Mouse (Mus musculus) right cerebral cortex, postnatal 10 days (tissue): ENCODE measurements around the gene Cdc16.
"Not testable (repeated sequence)": the region's sequence is repeated elsewhere in the genome, so short reads cannot be mapped to it uniquely, and the experiment has no call there.

Experiments used
- DNase-seq, 2 experiments: peaks; one replicate each; pipeline ENCODE4 v3.0.0; 2021; ENCODE audit warnings: low spot score in 2 of 2

The Cdc16 gene

DNA sequence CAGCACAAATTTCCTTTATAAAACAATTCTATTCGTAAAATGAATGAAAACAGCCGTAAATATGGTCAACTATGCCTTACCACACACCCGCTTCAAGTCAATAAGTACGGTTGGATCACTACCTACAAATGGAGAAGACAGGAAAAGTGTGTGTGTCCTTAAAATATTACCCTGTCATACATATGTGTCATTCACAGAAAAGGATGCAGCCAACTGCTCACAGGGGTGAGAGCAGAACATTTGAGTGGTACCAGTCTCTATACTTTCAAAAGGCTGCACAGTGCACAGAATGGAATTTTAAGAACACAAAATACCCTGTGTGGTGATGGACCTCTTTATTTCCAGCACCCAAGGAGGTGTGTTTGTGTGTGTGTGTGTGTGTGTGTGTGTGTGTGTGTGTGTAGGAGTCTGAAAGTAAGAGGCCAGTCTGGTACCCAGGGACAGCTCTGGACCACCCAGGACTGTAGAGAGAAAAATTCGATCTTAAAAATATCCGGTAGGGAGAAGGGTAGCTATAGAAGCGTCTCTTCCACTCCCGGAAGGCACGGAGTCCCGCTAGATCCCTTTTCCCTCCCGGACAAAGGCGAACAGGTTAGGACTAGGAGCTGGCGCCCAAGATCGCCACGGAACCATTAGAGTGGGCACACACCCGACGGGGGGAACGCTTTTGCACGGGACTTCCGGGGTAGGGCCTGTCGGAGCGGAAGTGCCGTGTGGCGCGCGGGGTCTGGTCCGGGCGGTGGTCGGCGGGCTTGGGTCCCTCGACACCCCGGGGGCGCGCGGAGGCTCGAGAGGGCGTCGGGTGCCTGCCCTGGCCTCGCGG, at the start of gene Cdc16:
Gene Cdc16 (plus strand): TSS at position 695 of the 823 bp plus-strand sequence.
- DNase-seq, result peak; percentile 93 to 94

GRCm38 (mm10) chr8:13708514-13708913, 49.0 kb upstream of the Cdc16 start:
- no peak for DNase-seq

DNA sequence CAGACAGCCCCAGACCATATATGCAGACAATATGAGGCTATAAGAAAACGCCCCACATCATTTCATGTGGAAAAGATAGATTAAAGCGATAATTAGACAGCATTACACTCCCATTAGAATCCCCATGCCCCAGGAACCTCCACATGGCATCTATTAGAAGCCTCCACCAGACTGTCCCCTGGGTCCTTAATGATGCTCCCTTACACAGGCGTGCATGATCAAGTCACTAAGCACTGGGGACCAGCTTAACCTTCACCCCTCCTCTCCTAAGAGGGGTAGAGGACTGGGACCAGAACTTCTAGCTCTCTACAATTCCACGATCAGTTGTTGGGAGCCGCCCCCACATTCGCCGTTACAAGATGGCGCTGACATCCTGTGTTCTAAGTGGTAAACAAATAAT, 38.5 kb upstream of the Cdc16 start:
- no peak for DNase-seq

DNA sequence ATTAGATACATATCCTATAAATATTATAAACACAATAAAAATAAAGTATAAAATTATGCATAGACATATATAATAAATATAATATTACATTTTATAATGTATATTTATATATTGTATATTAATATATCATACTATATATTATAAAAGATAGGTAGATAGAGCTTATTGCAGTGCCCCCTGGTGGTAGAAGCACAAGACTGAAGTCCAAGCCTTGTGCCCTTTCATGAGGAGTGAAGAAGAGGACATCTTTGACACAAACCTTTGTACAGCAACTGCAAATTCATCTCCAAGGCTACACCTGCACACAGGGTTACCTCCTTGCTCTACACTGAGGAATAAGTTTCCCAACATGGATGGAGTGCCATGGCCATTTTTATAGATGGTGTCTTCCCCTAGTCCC, 31.8 kb upstream of the Cdc16 start:
- peak in 1 of 2 experiments; percentile 36 for DNase-seq

DNA sequence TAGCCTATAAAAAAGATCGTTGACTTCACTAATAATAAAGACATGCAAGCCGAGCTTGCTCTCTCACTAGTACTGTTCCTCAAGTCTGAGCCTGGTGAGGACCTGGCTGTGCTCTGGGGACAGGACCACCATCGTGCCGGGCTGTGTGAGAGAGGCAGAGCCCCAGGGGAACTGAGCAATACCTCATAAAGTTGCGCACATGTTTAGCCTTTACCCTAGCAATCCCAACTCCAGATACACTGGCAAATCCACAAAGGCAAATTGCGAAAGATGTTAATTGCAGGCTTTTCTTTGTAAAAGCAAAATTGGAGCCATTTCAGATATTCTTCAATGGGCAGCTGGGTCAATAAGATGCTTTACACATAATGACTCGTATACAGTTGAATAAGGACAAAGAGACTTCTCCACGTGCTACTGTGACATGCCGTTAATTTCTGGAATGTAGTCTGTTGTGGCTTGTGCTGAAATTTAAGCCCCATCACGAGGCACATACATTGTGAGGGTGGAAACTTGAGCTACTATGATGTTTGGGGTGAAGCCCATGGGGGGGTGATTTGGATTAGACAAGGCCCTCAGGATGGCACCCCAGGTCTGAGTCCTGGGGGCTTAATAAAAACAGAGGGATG, 29.9 kb upstream of the Cdc16 start:
- no peak for DNase-seq

DNA sequence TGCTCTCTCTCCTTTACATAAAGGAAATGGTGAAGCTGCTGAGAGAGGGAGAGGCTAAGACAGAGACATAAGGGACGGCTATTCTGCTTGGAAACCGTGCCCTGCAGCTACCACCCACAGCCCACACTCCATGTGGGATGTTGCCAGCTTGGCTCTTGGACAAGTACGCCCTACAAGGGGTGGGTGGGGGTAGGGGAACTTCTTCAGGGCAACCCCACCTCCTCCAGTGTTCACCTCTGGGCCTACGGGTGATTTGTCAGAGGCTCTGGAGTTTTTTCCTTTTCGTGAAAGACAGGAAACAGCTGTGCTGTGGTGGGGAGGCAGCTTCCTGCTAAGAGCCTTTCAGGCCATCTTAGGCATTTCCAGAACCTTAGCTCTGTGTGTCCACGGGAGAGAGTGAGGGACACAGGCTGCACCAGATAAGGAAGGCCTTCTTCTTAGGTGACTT, 17.1 kb upstream of the Cdc16 start:
- peak; percentile 35 to 39 for DNase-seq

GRCm38 (mm10) chr8:13740817-13741613, 16.5 kb upstream of the Cdc16 start:
- DNase-seq, result no peak

GRCm38 (mm10) chr8:13746212-13746611, 11.3 kb upstream of the Cdc16 start:
- not testable (repeated sequence) for DNase-seq

- no peak for DNase-seq
Observed at GRCm38 (mm10) chr8:13747626-13748025, 9.8 kb upstream of the Cdc16 start.

- peak; percentile 60 to 76 for DNase-seq
Observed at GRCm38 (mm10) chr8:13753680-13754079, 3.8 kb upstream of the Cdc16 start.

GRCm38 (mm10) chr8:13756480-13756879, 996 bp upstream of the Cdc16 start:
- DNase-seq, result no peak

GRCm38 (mm10) chr8:13757805-13758727, 590 bp downstream of the Cdc16 start:
- DNase-seq, result peak; percentile 33 to 43

- DNase-seq, result no peak
Observed at GRCm38 (mm10) chr8:13769206-13769605, 11.7 kb downstream of the Cdc16 start.

DNA sequence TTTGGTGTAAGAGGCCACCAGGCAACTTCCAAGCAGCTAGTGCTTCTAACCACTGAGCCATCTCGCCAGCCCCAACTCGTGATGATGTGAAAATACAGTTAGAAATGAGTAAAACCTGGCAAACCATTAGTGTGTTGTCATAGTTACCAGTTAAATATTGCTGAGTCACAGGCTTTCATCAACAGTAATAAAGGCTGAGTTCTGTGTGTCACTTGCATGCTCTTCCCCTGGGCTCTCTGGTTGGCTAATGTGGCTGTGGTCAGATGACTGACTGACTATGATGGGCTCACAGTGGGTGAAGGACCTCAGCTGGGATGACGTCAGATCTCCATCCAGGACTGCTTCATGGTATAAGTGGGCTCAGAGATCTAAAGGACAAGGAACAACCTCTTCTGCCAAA, 23.1 kb downstream of the Cdc16 start:
- DNase-seq, result no peak

- DNase-seq, result peak; percentile 94
Observed at GRCm38 (mm10) chr8:13785250-13785763, 27.8 kb downstream of the Cdc16 start, which contains the start of gene Upf3a. Upf3a (plus strand) TSS chr8:13785615.

DNA sequence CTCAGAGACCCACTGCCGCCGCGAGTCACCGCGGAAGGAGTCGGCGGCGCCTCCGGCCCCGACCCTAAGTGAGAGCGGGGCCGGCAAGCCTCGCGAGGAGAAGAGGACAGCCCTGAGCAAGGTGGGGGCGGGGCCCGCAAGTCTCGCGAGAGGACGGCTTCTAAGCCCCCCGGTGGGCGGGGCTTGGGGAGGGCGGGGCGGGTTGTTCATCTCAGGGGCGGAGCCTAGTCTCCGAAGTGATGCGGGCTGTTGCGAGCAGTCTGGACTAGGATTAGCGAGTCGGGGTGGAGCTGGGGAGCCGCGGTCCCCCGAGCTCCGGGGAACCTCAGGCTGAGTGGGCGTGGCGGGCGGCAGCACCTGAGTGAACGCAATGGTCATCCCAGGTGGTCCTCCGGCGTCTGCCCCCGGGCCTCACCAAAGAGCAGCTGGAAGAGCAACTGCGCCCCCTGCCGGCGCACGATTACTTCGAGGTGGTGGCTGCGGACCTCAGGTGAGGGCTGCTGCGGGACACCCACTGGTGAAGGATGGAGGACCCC, 28.4 kb downstream of the Cdc16 start:
- peak; percentile 97 to 98 for DNase-seq

GRCm38 (mm10) chr8:13789606-13790005, 32.1 kb downstream of the Cdc16 start:
- no peak for DNase-seq

DNA sequence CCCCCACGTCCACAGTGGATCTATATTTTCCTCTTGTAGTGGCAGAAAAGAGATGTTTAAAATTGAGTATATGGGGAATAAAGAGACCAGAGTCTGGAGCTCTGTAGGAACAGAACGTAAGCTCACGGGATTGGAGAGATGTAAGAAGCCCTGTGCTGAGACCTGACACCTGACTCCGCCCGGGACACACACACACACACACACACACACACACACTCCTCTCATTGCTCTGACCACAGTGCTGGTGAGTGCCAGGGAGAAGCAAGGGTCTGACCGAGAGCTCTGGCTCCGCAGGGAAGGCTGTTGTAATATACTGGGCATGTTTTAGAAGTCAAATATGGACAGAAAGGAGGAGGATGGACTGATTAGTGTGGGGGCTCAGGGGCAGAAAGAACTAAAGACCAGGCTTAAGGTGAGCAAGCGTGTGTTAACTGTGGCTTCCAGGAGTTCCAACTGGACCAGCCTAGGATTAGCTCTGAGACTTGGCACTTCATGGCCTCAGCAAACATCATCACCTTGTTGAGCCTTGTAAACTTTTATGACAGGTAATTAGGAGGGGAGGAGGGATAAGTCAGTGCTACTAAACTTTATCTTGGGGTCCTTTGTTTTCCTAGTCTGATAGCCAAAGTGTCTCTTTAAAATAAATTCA, 35.7 kb downstream of the Cdc16 start:
- DNase-seq, result no peak

DNA sequence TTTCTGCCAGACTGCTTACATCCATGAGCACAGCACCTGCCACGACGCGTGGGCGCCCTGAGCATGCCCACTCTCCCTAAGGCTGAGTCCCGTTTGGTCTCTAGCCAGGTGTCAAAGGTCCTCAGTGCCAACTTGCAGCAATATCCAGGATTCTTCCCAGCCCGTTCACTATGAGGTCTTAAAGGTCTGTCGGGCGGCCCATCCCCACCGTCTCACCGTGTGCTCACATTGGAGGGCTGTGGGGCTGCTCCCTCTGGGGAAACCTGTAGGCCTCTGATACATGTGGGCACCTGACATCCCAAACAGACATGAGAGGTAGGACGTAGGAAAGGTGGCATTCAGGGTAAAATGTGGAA, 36.2 kb downstream of the Cdc16 start:
- no peak for DNase-seq

GRCm38 (mm10) chr8:13797676-13798075, 40.2 kb downstream of the Cdc16 start:
- DNase-seq, result no peak
